Mouse (Mus musculus): Measurements from ENCODE around the gene Wdr43.

DNA sequence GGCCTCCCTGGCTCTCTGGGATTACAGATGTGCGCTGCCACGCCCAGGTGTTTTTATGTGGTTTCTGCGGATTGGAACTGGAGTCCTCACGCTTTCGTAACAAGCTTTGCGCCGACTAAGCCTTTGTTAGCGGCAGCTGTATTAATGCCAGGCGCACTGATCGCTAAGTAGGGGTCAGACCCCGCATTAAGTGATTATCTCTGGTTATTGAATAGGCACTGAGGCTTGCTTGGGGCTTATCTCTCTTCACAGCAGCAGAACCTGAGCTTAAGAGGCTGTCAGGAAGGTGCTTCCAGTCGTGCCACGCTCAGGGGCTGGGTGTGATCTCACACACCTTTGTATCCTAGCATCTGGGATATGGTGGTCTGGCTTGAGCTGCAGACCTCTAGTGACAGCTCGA lies 66.0 kb downstream of the Wdr43 start:
- TF ChIP-seq TCF12 (IDR thresholded peaks at IDR 0.05; ENCODE audit: insufficient read depth, poor library complexity, severe bottlenecking) (no peak), POLR2A (IDR thresholded peaks at IDR 0.05; ENCODE audit: insufficient read length, low read depth) (no peak), USF1 (IDR thresholded peaks at IDR 0.05; ENCODE audit: low read depth) (no peak), CEBPB (IDR thresholded peaks at IDR 0.05; ENCODE audit: insufficient read depth, poor library complexity, severe bottlenecking) (no peak), MYOD1 (IDR thresholded peaks at IDR 0.05; ENCODE audit: control insufficient read depth in 1 of 3, insufficient read length in 2 of 3, low read depth in 2 of 3) (no peak), TCF3 (IDR thresholded peaks at IDR 0.05; ENCODE audit: insufficient read length, low read depth) (no peak), E2F4 (IDR thresholded peaks at IDR 0.05; ENCODE audit: insufficient read depth) (no peak), MAX (IDR thresholded peaks at IDR 0.05; ENCODE audit: low read depth) (no peak), POLR2AphosphoS2 (IDR thresholded peaks at IDR 0.05; ENCODE audit: insufficient read length, low read depth) (no peak), MYOG (IDR thresholded peaks at IDR 0.05; ENCODE audit: control insufficient read depth in 1 of 3, insufficient read depth in 1 of 3, insufficient read length in 2 of 3, low read depth in 2 of 3) (no peak)
